Mouse (Mus musculus): Measurements from ENCODE around the gene Slc8a1. TPM values are rescaled to one million over a fixed set of nuclear protein-coding genes. Genes with fewer than 3 reads are reported as not detected.

The Slc8a1 gene
- polyA plus RNA-seq, 1 experiment = 1.4 TPM

DNA sequence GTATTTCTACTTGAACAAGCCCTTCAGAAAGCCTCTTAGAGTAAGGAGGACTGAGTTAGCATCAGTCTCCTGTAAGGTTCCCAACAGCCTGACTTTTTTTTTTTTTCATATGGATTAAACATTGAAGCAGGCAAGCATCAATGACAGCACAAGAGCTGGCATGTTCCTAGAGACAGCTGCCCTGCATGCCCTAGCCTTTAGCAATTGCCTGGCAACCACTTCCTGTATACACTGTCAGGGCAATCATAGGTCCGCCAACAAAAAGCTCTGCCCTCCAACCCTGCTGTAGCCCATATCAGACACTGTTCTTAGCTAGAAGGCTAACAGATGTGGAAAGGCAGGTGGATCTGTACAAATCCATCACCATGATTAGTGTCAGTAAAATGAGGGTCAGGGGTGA lies 85.2 kb downstream of the Slc8a1 start:
- Histone ChIP-seq H3K27ac (replicated peaks; ENCODE audit: low read depth, low read length) (no peak overlapping the region), H3K4me3 (ENCODE audit: insufficient read depth, low read depth, low read length) (no peak overlapping the region), H3K4me1 (ENCODE audit: control insufficient read depth, insufficient read depth, insufficient read length, low read length) (no peaks in the 10 kb centered on the region)

DNA sequence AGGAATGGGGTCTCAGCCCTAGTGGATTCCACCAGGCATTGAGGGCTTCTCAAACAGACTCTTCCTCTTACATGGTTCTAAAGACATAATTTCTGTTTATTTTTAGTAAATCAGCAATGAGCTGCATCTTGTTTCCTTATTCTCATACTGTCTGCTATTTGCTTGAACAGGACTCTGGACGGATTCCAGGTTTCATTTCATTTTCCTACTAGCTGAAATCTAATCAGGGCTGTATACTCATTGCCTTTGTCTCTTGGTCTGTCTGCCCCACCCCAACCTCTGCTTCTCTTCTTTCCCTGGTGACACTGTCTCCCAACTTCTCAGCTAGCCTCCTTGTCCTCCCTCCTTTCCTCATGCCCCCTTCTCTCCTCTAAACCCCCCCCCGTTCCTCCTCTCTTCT lies 101.4 kb downstream of the Slc8a1 start:
- Histone ChIP-seq H3K27ac (replicated peaks; ENCODE audit: low read depth, low read length) (no peak overlapping the region), H3K4me1 (ENCODE audit: control insufficient read depth, insufficient read depth, insufficient read length, low read length) (0 out of 2 replicates have a peak, but pooled peaks cover 2% of the 10 kb centered on the region), H3K4me3 (ENCODE audit: insufficient read depth, low read depth, low read length) (no peak overlapping the region)

DNA sequence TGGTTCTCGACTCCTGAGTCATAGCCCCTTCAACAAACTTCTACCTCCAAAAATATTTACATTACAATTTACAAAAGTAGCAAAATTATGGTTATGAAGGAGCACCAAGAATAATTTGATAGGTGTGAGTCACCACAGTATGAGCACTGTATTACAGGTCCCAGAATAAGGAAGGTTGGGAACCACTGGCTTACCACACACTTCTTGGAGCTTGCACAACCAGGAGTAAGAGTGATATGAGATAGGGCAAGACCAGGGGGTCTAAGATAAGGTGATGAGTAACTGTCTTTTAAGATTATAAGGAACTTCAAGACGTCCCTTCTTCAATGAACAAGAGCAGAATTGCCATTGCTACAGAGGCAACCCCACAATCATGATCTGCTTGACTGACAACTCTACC lies 107.7 kb downstream of the Slc8a1 start:
- Histone ChIP-seq H3K4me3 (ENCODE audit: insufficient read depth, low read depth, low read length) (no peak overlapping the region), H3K4me1 (ENCODE audit: control insufficient read depth, insufficient read depth, insufficient read length, low read length) (no peaks in the 10 kb centered on the region), H3K27ac (replicated peaks; ENCODE audit: low read depth, low read length) (no peak overlapping the region)

DNA sequence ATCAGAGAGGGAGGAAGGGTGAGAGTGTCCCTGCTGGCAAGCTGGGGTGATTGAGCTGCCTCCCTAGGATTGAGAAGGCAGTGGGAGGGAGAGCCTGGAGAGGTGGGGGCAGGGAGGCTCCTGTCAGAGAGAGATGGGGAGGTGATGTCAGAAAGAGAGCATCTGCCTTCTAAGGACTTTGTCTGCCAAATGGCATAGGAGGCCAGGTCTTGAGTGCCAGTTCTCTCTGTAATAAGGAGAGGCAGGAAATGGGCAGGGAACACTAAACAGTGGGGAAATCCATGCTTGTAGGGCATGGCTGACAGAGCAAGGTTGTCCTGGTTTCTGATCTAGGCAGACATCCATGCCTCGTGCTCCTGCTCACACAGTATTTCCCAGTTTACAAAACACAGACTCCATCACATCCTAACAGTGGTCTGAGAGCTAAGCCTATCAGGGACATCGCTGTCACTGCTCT lies 117.0 kb downstream of the Slc8a1 start:
- Histone ChIP-seq H3K4me1 (ENCODE audit: control insufficient read depth, insufficient read depth, insufficient read length, low read length) (no peaks in the 10 kb centered on the region), H3K4me3 (ENCODE audit: insufficient read depth, low read depth, low read length) (no peak overlapping the region), H3K27ac (replicated peaks; ENCODE audit: low read depth, low read length) (no peak overlapping the region)

DNA sequence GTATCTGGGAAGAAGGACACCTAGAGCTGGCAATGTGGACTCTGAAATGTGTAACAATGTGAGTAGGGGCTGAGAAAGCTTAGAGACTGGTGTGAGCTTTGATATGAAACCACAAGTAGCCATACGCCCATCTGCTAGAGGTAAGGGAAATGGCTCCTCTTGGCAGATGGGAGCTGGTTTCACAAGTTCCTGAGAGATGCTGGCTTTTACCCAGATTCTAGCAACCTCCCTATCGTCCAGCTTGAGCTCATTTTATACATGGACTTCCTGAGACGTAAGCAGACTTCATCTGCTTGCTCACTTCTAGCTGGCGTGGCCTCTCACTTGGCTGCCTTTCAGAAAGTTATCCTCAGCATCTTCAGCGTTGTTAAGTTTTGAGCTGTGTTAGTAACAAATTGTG lies 119.7 kb downstream of the Slc8a1 start:
- Histone ChIP-seq H3K27ac (replicated peaks; ENCODE audit: low read depth, low read length) (no peak overlapping the region), H3K4me1 (ENCODE audit: control insufficient read depth, insufficient read depth, insufficient read length, low read length) (no peaks in the 10 kb centered on the region), H3K4me3 (ENCODE audit: insufficient read depth, low read depth, low read length) (no peak overlapping the region)

DNA sequence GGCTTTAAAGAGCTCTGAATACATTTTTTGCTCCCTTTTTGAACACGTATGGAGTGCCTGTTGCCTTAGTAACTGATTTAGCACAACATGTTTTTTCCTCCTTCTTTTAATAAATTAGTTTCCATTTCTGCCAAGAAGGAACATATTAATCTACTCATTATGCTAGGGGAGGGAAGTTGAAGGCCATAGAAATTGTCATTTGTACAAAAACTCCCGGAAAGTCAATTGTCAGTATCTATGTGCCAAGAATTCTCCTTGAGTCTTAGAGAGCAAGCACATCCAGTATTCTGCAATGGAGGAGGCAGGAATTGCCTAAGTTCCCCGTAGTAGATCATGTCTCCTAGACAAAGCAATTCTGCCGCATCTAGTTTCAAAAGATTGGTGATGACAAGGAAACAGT lies 121.9 kb downstream of the Slc8a1 start:
- H3K4me3 ChIP-seq (ENCODE audit: insufficient read depth, low read depth, low read length) = no peak overlapping the region
- no peak overlapping the region for H3K27ac ChIP-seq (replicated peaks; ENCODE audit: low read depth, low read length)
- no peaks in the 10 kb centered on the region for H3K4me1 ChIP-seq (ENCODE audit: control insufficient read depth, insufficient read depth, insufficient read length, low read length)

DNA sequence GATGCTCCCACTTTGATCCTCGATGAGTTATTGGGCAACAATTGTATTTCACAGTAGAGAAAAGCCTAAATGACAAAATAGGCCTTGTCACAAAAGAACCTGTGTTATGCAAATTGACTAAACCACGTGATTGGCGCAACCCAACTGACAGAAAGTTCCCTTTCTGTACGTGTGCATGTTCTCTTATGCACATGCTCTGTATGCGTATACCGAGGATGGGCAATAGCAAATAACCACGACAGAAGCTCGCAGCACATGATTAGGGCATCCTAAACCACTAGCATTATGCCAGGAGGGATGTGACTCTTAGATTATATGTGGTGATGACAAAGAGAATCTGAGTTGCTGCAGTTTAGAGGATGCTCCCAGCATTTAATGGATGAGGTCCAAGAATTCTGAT lies 122.8 kb downstream of the Slc8a1 start:
- Histone ChIP-seq H3K4me3 (ENCODE audit: insufficient read depth, low read depth, low read length) (no peak overlapping the region), H3K4me1 (ENCODE audit: control insufficient read depth, insufficient read depth, insufficient read length, low read length) (no peaks in the 10 kb centered on the region), H3K27ac (replicated peaks; ENCODE audit: low read depth, low read length) (no peak overlapping the region)

DNA sequence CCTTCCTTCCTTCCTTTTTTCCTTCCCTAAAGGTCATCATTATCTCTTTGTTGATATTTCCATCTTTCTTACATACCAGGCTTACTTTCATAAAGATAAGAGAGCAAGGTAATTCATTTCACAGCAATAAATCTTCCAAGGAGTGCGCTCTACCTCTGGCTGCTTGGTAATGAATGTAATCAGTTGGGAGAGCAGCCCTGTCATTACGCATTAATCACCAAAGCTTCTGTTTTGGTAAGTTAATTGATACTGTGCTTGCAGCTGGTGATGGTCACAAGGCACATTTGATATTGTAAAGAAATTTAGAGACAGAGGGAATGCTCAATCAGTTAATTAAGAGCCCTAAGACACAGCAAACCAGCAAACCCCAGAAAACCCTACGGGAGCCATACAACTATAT lies 130.7 kb downstream of the Slc8a1 start:
- H3K4me1 ChIP-seq (ENCODE audit: control insufficient read depth, insufficient read depth, insufficient read length, low read length) = peaks cover 6% of the 10 kb centered on the region; the same call in 1 of the 2 replicates
- no peak overlapping the region for H3K27ac ChIP-seq (replicated peaks; ENCODE audit: low read depth, low read length)
- H3K4me3 ChIP-seq (ENCODE audit: insufficient read depth, low read depth, low read length) = no peak overlapping the region

DNA sequence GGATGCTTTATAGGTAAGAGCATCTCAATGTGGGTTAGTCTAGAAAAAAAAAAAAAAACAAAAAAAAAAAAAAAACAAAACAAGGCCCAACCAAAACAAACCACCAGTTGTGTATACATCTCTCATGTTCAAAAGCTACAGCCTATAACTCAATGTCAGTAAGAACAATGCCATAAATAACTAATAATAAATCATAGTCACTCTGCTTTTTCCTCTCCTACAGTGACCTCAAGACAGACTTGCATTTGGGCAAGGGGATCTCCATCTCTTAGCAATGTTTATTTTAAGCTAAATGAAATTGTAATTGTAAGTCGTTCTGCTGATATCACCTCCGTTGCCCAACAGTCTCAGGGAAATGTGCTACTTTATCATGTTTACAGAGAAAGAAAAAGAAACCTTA lies 132.1 kb downstream of the Slc8a1 start:
- no peak overlapping the region for H3K4me3 ChIP-seq (ENCODE audit: insufficient read depth, low read depth, low read length)
- H3K27ac ChIP-seq (replicated peaks; ENCODE audit: low read depth, low read length) = no peak overlapping the region
- peaks cover 6% of the 10 kb centered on the region; the same call in 1 of the 2 replicates for H3K4me1 ChIP-seq (ENCODE audit: control insufficient read depth, insufficient read depth, insufficient read length, low read length)

DNA sequence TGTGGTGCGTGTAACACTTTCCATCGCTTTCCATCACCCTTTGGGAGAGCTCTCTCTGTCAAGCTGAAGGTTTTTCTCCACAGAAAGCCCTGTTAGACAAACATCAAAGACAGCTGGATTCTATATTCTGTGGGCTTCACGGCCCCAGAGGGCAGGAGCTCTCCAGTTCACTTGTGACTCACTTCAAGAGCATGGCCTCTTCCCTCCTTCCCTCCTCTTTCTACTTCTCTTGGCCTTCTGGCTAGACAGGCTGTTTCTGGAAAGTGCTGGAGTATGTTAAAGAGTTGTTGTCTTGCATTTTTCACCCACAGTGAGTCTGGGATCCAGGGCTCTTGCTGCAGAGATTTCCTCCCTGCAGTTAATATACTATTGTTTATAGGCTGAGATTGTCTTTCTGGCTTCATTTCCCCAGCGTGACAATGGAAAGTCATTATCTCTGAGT lies 132.9 kb downstream of the Slc8a1 start:
- Histone ChIP-seq H3K27ac (replicated peaks; ENCODE audit: low read depth, low read length) (no peak overlapping the region), H3K4me3 (ENCODE audit: insufficient read depth, low read depth, low read length) (no peak overlapping the region), H3K4me1 (ENCODE audit: control insufficient read depth, insufficient read depth, insufficient read length, low read length) (peaks cover 6% of the 10 kb centered on the region; the same call in 1 of the 2 replicates)

DNA sequence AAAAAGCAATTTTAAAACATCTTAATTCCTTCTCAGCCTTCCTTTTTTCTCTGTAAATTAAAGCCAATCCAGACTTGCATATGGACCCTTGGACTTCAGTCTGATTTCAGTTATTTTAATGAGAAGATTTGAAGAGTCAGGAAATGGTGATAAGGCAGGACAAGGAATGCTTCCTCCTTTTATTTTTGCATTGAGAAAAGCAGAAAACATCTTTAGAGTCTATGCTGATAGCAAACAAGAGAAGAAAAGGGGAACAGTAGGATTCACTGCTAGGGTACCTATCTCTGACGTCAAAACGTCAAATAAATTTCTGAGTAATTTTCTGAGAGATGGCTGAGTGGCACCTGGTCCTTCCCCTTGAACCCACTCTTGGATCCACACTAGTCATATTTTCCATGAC lies 139.1 kb downstream of the Slc8a1 start:
- H3K4me1 ChIP-seq (ENCODE audit: control insufficient read depth, insufficient read depth, insufficient read length, low read length) = no peaks in the 10 kb centered on the region
- no peak overlapping the region for H3K4me3 ChIP-seq (ENCODE audit: insufficient read depth, low read depth, low read length)

DNA sequence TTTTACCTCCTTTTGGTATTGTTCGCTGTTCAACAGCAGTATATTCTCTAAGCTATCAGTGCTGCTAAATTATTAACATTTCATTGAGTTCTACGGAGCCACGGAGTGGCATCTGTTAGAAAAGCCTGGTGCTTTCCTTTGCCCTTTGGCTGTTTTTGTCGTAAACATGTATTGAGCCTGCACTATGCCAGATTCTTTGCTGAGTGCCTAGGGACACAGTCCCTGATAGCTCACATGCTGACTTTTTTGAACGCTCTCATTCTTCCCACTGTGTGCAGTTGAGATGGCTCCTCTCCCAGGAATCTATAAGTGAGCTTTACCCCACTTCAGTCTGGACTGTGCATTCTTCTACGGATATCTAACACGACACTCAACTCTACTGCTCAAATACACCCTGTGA lies 148.4 kb downstream of the Slc8a1 start:
- no peaks in the 10 kb centered on the region for H3K4me1 ChIP-seq (ENCODE audit: control insufficient read depth, insufficient read depth, insufficient read length, low read length)
- no peak overlapping the region for H3K27ac ChIP-seq (replicated peaks; ENCODE audit: low read depth, low read length)
- H3K4me3 ChIP-seq (ENCODE audit: insufficient read depth, low read depth, low read length) = no peak overlapping the region

More for the DNA sequence above, 139.1 kb downstream of the Slc8a1 start:
- H3K27ac ChIP-seq (replicated peaks; ENCODE audit: low read depth, low read length) = no peak overlapping the region

DNA sequence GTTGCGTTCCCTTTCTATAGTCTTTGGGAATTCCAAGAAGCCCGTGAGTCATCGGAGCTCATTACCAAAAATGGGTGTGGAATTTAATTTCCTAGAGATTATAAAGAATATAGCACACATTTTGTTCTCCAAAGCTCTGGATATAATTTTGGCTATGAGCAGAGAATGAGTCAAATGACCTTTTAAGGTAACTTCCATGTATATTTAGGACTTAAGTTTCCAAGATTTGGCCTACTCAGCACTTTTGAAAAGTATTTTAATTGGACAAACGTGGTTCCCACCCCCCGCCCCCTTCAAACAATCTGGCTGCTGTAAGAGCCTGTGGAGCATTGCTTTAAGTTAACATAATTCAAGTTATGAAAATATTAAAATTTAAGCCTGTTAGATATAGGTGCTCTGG lies 151.4 kb downstream of the Slc8a1 start:
- no peak overlapping the region for H3K27ac ChIP-seq (replicated peaks; ENCODE audit: low read depth, low read length)
- H3K4me3 ChIP-seq (ENCODE audit: insufficient read depth, low read depth, low read length) = no peak overlapping the region
- no peaks in the 10 kb centered on the region for H3K4me1 ChIP-seq (ENCODE audit: control insufficient read depth, insufficient read depth, insufficient read length, low read length)

DNA sequence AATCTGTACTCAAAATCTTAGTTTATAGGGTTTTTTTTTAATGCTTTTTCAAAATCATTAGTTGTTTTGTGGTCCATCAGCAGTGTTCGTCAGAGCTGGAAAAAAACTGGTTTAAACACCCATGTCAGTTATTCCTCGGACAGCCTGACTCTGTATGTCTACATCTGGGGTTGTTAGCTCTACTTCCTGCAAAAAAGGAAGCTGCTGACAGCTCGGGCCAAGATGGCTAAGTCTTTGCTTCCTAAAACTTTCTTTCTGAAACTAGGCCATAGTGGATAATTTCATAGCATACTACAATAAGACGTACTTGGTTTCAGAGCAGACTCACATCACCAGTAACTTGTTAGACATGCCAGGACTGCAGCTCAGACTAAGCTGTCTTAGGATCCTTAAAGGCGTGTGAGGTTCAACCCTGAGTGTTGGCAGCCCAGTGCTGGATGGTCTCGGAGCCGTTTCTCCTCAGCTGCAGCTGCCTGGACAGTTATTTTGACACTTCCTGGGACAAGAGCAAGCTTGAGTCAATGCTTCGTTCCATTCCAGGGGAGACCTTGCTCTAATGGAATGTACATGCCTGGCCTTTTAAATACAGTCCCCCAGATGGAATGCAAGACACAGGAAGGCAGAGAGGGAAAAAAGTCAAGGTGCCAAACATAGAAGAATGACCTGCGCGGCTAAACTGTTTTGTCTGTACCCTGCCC lies 158.3 kb downstream of the Slc8a1 start:
- no peak overlapping the region for H3K4me3 ChIP-seq (ENCODE audit: insufficient read depth, low read depth, low read length)
- H3K27ac ChIP-seq (replicated peaks; ENCODE audit: low read depth, low read length) = peak overlapping the region; percentile 14
- H3K4me1 ChIP-seq (ENCODE audit: control insufficient read depth, insufficient read depth, insufficient read length, low read length) = no peaks in the 10 kb centered on the region

DNA sequence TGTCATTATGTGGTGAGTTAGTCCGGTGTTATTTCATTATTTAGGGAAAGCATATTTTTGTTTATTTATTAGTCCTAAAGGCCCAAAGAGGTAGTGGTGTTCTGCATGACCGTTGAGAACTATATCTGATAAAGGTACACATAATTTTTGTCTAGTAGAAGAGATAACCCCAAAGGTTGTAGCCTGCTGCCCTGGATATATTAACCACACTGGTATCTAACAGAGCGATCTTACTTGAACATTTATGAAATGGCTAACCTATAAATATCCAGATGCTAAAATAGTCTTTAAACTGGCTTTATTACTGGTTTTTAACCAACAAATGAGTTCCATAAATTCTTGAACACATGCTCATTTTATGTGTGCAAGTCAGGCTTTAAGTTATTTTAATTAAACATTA lies 161.3 kb downstream of the Slc8a1 start:
- Histone ChIP-seq H3K4me3 (ENCODE audit: insufficient read depth, low read depth, low read length) (no peak overlapping the region), H3K27ac (replicated peaks; ENCODE audit: low read depth, low read length) (no peak overlapping the region), H3K4me1 (ENCODE audit: control insufficient read depth, insufficient read depth, insufficient read length, low read length) (no peaks in the 10 kb centered on the region)

DNA sequence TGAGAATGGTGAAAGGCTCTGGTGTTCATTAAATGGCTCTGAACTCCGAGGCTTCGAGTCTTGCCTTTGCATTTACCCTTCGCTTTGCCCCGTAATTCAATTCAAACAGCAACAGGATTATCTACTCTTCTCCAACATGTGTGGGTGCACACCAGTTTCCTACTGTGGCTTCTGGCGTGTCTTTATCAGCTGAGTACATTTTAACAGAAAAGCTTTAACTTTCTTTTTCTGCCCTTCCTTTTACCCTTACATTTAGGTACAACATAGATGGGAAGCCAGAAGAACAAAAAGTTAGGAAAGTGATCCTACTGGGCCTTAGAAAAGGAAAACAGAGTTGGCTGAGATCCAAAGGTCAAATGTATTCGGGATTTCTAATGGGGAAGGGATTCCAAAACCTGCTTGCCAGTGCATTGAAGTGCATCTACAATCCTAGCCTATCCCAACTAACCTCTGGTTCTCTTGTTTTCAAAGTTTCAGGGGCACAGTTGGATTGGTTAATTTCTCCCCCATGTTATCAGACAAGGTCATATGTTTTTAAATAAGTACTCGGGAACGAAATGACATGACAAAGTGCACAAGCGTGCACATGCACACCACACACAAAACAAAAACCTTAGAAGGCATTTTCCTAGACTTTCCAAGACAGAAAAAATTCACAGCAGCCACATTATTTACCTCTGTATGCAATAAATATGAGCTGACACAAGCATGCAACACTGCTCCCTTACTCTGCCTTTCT lies 172.4 kb downstream of the Slc8a1 start:
- Histone ChIP-seq H3K27ac (replicated peaks; ENCODE audit: low read depth, low read length) (no peak overlapping the region), H3K4me1 (ENCODE audit: control insufficient read depth, insufficient read depth, insufficient read length, low read length) (no peaks in the 10 kb centered on the region), H3K4me3 (ENCODE audit: insufficient read depth, low read depth, low read length) (no peak overlapping the region)
